Mouse (Mus musculus): ENCODE results near the gene Slc25a30. TPM values are rescaled to one million over a fixed set of nuclear protein-coding genes. Genes with fewer than 3 reads are reported as not detected.
"Not testable (repeated sequence)": the region's sequence is repeated elsewhere in the genome, so short reads cannot be mapped to it uniquely, and the experiment has no call there.

Gene Slc25a30
- total and polyA plus RNA-seq, 2 experiments from 2014 or later, result 6.0 to 27.2 TPM

DNA sequence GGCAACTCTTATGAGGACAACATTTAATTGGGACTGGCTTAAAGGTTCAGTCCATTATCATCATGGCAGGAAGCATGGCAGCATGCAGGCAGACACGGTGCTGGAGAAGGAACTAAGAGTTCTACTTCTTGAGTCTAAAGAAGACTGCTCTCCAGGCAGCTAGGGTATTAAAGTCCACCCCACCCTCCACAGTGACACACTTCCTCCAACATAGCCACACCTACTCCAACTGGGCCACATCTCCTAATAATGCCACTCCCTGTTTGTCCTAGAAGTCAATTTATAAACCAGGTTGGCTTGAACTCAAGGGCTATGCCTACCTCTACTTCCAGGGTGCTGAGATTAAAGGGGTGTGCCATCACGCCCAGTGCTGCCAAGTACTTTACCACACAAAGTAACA lies 45.2 kb upstream of the Slc25a30 start:
- Histone ChIP-seq H3K4me2 (ENCODE audit: low read depth, low read length) (no peak overlapping the region), H3K4me3 (ENCODE audit: low read length) (no peak overlapping the region), H3K36me3 (ENCODE audit: insufficient read depth, low read length) (no peaks in the 10 kb centered on the region), H3K27ac (no peak overlapping the region), H3K4me1 (ENCODE audit: insufficient read depth, low read length) (peaks cover 16% of the 10 kb centered on the region), H3K9ac (replicated peaks; ENCODE audit: low read length) (no peak overlapping the region), H3K9me3 (ENCODE audit: low read length) (no peaks in the 10 kb centered on the region), H3K27me3 (ENCODE audit: insufficient read depth, low read length) (no peaks in the 10 kb centered on the region)
- DNase-seq (ENCODE audit: low spot score) (no peak), ATAC-seq (no peak)
- no peak for TF ChIP-seq CTCF (IDR thresholded peaks at IDR 0.05; ENCODE audit: low read depth)
- WGBS, result 92% methylated on average over 2 of the region's 2 CpGs

GRCm38 (mm10) chr14:75829817-75830216 lies 43.0 kb upstream of the Slc25a30 start:
- not testable (repeated sequence) for H3K4me2 ChIP-seq (ENCODE audit: low read depth, low read length); DNase-seq (ENCODE audit: low spot score); ATAC-seq

DNA sequence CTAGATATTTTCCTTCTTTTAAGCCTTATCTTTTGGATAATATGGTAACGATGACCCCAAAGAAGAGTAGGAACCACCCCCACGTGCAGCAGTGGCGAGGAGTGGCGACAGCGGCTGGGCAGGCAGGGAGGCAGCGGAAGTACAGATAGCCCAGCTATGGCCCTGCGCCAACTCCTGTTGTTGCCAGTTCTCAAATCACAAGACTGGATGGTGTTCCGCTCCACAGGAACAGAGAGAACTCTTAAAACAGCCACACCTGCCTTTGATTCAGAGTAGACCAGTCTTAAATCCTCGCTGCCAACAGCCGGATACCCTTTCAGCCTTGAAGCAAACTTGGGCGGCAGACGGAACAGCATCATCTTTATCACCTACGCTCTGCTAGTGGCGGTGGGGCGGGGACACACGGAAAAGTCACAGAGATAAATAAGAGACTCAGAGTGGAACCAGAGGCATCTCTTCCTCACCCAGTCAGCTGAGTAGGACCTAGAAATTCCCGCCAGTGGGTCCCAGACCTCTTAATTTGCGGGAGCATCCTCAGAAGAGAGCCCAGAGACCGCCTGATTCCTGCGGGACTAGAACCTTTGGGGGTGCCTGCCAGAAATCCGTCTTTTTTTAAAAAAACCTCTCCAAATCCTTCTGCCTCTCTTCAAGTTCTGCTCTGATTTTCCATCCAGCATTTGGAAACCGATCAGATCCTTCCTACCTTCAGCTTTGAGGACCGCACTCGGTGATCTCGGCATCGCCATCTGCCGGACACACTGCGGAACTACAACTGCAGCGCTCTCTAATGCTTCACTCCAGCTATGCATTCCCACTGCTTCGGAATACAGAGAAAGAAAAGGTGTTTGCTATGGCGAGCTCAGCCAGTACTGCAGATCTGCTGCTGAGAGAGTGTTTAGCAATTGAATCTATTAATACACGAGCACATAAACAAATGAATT lies 42.3 kb upstream of the Slc25a30 start:
- Histone ChIP-seq H3K27ac (peak overlapping the region; percentile 41; the same call in 1 of the 2 replicates), H3K4me3 (ENCODE audit: low read length) (peak overlapping the region; percentile 35), H3K36me3 (ENCODE audit: insufficient read depth, low read length) (no peaks in the 10 kb centered on the region), H3K4me1 (ENCODE audit: insufficient read depth, low read length) (peaks cover 8% of the 10 kb centered on the region), H3K9me3 (ENCODE audit: low read length) (no peaks in the 10 kb centered on the region), H3K4me2 (ENCODE audit: low read depth, low read length) (peak overlapping the region; percentile 88), H3K27me3 (ENCODE audit: insufficient read depth, low read length) (no peaks in the 10 kb centered on the region), H3K9ac (replicated peaks; ENCODE audit: low read length) (peak overlapping the region; percentile 38)
- peak; percentile 95 for TF ChIP-seq CTCF (IDR thresholded peaks at IDR 0.05; ENCODE audit: low read depth)
- 5% methylated on average over 32 of the region's 32 CpGs for WGBS
- ATAC-seq (peak; percentile 63), DNase-seq (ENCODE audit: low spot score) (peak; percentile 91)

More at GRCm38 (mm10) chr14:75829817-75830216, 43.0 kb upstream of the Slc25a30 start:
- not testable (repeated sequence) for H3K9ac ChIP-seq (replicated peaks; ENCODE audit: low read length); H3K4me3 ChIP-seq (ENCODE audit: low read length); H3K36me3 ChIP-seq (ENCODE audit: insufficient read depth, low read length); H3K9me3 ChIP-seq (ENCODE audit: low read length); H3K27me3 ChIP-seq (ENCODE audit: insufficient read depth, low read length)
- 65% methylated on average over 14 of the region's 14 CpGs for WGBS
- peaks cover 11% of the 10 kb centered on the region for H3K4me1 ChIP-seq (ENCODE audit: insufficient read depth, low read length)
- peak overlapping the region; percentile 41; the same call in 1 of the 2 replicates for H3K27ac ChIP-seq

GRCm38 (mm10) chr14:75828221-75828620 lies 41.4 kb upstream of the Slc25a30 start:
- ATAC-seq (peak; percentile 30; the same call in 1 of the 2 replicates), DNase-seq (ENCODE audit: low spot score) (no peak)
- peaks cover 8% of the 10 kb centered on the region for H3K4me1 ChIP-seq (ENCODE audit: insufficient read depth, low read length)
- no peak overlapping the region for H3K9ac ChIP-seq (replicated peaks; ENCODE audit: low read length)
- WGBS, result 41% methylated on average over 11 of the region's 11 CpGs
- H3K27me3 ChIP-seq (ENCODE audit: insufficient read depth, low read length), result no peaks in the 10 kb centered on the region
- 0 out of 2 replicates have a peak, but pooled peaks have one; percentile 24 for TF ChIP-seq CTCF (IDR thresholded peaks at IDR 0.05; ENCODE audit: low read depth)
- no peaks in the 10 kb centered on the region for H3K36me3 ChIP-seq (ENCODE audit: insufficient read depth, low read length)
- H3K4me2 ChIP-seq (ENCODE audit: low read depth, low read length), result peak overlapping the region; percentile 88
- peak overlapping the region; percentile 35 for H3K4me3 ChIP-seq (ENCODE audit: low read length)
- H3K9me3 ChIP-seq (ENCODE audit: low read length), result no peaks in the 10 kb centered on the region
- H3K27ac ChIP-seq, result no peak overlapping the region

GRCm38 (mm10) chr14:75826851-75827410 lies 40.1 kb upstream of the Slc25a30 start:
- Histone ChIP-seq H3K9ac (replicated peaks; ENCODE audit: low read length) (no peak overlapping the region), H3K4me2 (ENCODE audit: low read depth, low read length) (no peak overlapping the region), H3K36me3 (ENCODE audit: insufficient read depth, low read length) (no peaks in the 10 kb centered on the region), H3K27ac (no peak overlapping the region), H3K4me1 (ENCODE audit: insufficient read depth, low read length) (peaks cover 8% of the 10 kb centered on the region), H3K9me3 (ENCODE audit: low read length) (no peaks in the 10 kb centered on the region), H3K4me3 (ENCODE audit: low read length) (no peak overlapping the region), H3K27me3 (ENCODE audit: insufficient read depth, low read length) (no peaks in the 10 kb centered on the region)
- no peak for TF ChIP-seq CTCF (IDR thresholded peaks at IDR 0.05; ENCODE audit: low read depth)
- WGBS, result 73% methylated on average over 3 of the region's 3 CpGs
- no peak for DNase-seq (ENCODE audit: low spot score)
- no peak for ATAC-seq

- no peak overlapping the region for H3K4me3 ChIP-seq (ENCODE audit: low read length)
- no peaks in the 10 kb centered on the region for H3K4me1 ChIP-seq (ENCODE audit: insufficient read depth, low read length)
- no peaks in the 10 kb centered on the region for H3K27me3 ChIP-seq (ENCODE audit: insufficient read depth, low read length)
- WGBS, result 84% methylated on average over 5 of the region's 5 CpGs
- H3K27ac ChIP-seq, result no peak overlapping the region
- no peaks in the 10 kb centered on the region for H3K9me3 ChIP-seq (ENCODE audit: low read length)
- no peak for TF ChIP-seq CTCF (IDR thresholded peaks at IDR 0.05; ENCODE audit: low read depth)
- H3K36me3 ChIP-seq (ENCODE audit: insufficient read depth, low read length), result no peaks in the 10 kb centered on the region
- DNase-seq (ENCODE audit: low spot score), result no peak
- no peak overlapping the region for H3K4me2 ChIP-seq (ENCODE audit: low read depth, low read length)
- ATAC-seq, result no peak
- no peak overlapping the region for H3K9ac ChIP-seq (replicated peaks; ENCODE audit: low read length)
These were observed 33.2 kb upstream of the Slc25a30 start for GRCm38 (mm10) chr14:75820007-75820406.
